25 mouse cellular contexts compared by ENCODE assay signal in the genomic region with DNA sequence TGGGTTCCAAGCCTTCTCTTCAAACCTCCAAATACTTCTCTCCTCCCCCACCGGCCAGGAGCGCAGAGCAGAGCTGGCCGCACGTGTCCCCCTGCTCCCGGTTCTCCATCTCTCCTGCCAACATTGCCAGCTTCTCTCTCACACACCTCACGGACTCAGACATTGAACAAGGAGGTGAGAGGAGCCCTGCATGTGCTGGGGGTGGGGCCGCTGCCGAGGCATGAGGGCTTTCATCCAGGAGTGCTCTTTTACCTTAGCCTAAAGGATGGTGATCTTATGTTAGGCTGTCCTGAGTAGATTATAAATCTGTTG. TPM values are rescaled to one million over a fixed set of nuclear protein-coding genes. Genes with fewer than 3 reads are reported as not detected.
A peak's percentile ranks its signal among the peaks of the same experiment; 100 is the strongest.
DNase-seq lines count a peak whose midpoint lies in the region; ATAC-seq lines count a peak whose summit lies in the region.
"Had no signal": no experiment of that assay in that cellular context is flagged by ENCODE, and none has a peak within 500 bp of the region (broad histone marks: within the 10 kb centered on the region; RNA-seq: fewer than 3 reads in every experiment).

No protein-coding gene starts in this region.

- peaks cover 33% of the 10 kb centered on the region for H3K36me3 ChIP-seq in heart, embryonic 14.5 days (ENCODE audit: control insufficient read depth, insufficient read depth, low read length)
- H3K36me3 ChIP-seq in lung, embryonic 15.5 days = peaks cover 16% of the 10 kb centered on the region
- no peaks in the 10 kb centered on the region; the same call in 1 of the 2 replicates for H3K36me3 ChIP-seq in stomach, embryonic 16.5 days (ENCODE audit: control insufficient read depth, insufficient read depth, low read length)
- H3K36me3 ChIP-seq in hindbrain, embryonic 14.5 days (replicated peaks; ENCODE audit: control insufficient read depth, insufficient read depth) = peaks cover 44% of the 10 kb centered on the region

- DNase-seq in heart, adult 18-20 months = no peak
- DNase-seq in lung, postnatal 10 days = no peak
- DNase-seq in R1 (ENCODE audit: low read depth, low spot score) = peak; percentile 71
- DNase-seq in hindbrain, embryonic 14.5 days (ENCODE audit: low spot score) = no peak
- no peak for DNase-seq in left cerebral cortex, postnatal 14 days (ENCODE audit: low spot score in 2 of 2)
- DNase-seq: adrenal gland, postnatal 25 days; cerebellum, adult 11 months; cerebellum, postnatal 25 days; embryo, embryonic 11 days; kidney, postnatal 4 days; layer of hippocampus, adult 9-11 months; right cerebral cortex, postnatal 4 days; thymus, postnatal 36 days had no signal

- H3K27me3 ChIP-seq in heart, embryonic 14.5 days (ENCODE audit: control insufficient read depth, insufficient read depth, low read length) = no peaks in the 10 kb centered on the region
- H3K27me3 ChIP-seq in lung, embryonic 15.5 days = no peaks in the 10 kb centered on the region
- no peaks in the 10 kb centered on the region for H3K27me3 ChIP-seq in stomach, embryonic 16.5 days (ENCODE audit: control insufficient read depth, insufficient read depth, low read length)
- H3K27me3 ChIP-seq in hindbrain, embryonic 14.5 days (ENCODE audit: control insufficient read depth, insufficient read depth, low read length) = no peaks in the 10 kb centered on the region
- H3K27me3 ChIP-seq: forebrain, embryonic 15.5 days; hindbrain, embryonic 12.5 days; kidney, embryonic 15.5 days; limb, embryonic 12.5 days; midbrain, embryonic 13.5 days; neural tube, embryonic 12.5 days had no signal

- H3K9me3 ChIP-seq in heart, embryonic 14.5 days (ENCODE audit: control insufficient read depth, low read length) = no peaks in the 10 kb centered on the region
- H3K9me3 ChIP-seq in lung, embryonic 15.5 days = no peaks in the 10 kb centered on the region
- H3K9me3 ChIP-seq in stomach, embryonic 16.5 days (replicated peaks; ENCODE audit: control insufficient read depth, low read length) = no peaks in the 10 kb centered on the region
- H3K9me3 ChIP-seq in hindbrain, embryonic 14.5 days (ENCODE audit: control insufficient read depth, low read length) = no peaks in the 10 kb centered on the region
- H3K9me3 ChIP-seq: forebrain, embryonic 15.5 days; hindbrain, embryonic 12.5 days; kidney, embryonic 15.5 days; limb, embryonic 12.5 days; midbrain, embryonic 13.5 days; neural tube, embryonic 12.5 days had no signal

- no peak overlapping the region for H3K27ac ChIP-seq in heart, embryonic 14.5 days (replicated peaks in 1 of 2; ENCODE audit: control insufficient read depth in 1 of 2, insufficient read depth in 1 of 2, low read depth in 2 of 2, low read length in 2 of 2)
- 0 out of 2 replicates have a peak overlapping the region, but pooled peaks have one; percentile 10 for H3K27ac ChIP-seq in lung, embryonic 15.5 days
- peak overlapping the region; percentile 3; the same call in 1 of the 2 replicates for H3K27ac ChIP-seq in stomach, embryonic 16.5 days (ENCODE audit: low read length)
- no peak overlapping the region for H3K27ac ChIP-seq in hindbrain, embryonic 14.5 days
- H3K27ac ChIP-seq: forebrain, embryonic 15.5 days; hindbrain, embryonic 12.5 days; midbrain, embryonic 13.5 days; neural tube, embryonic 12.5 days had no signal

- peak overlapping the region; percentile 39; the same call in 1 of the 2 replicates for H3K4me2 ChIP-seq in heart, embryonic 14.5 days (ENCODE audit: low read length)
- H3K4me2 ChIP-seq in lung, embryonic 15.5 days = peak overlapping the region; percentile 18; the same call in 1 of the 2 replicates
- no peak overlapping the region for H3K4me2 ChIP-seq in stomach, embryonic 16.5 days (ENCODE audit: low read depth, low read length)
- no peak overlapping the region for H3K4me2 ChIP-seq in hindbrain, embryonic 14.5 days (replicated peaks)
- H3K4me2 ChIP-seq: forebrain, embryonic 15.5 days; hindbrain, embryonic 12.5 days; kidney, embryonic 15.5 days; limb, embryonic 12.5 days; midbrain, embryonic 13.5 days; neural tube, embryonic 12.5 days had no signal

- no peak overlapping the region for H3K4me3 ChIP-seq in heart, embryonic 14.5 days (ENCODE audit: control insufficient read depth in 1 of 2, insufficient read depth in 1 of 2, low read depth in 1 of 2, low read length in 2 of 2)
- no peak overlapping the region for H3K4me3 ChIP-seq in lung, embryonic 15.5 days
- H3K4me3 ChIP-seq in stomach, embryonic 16.5 days (replicated peaks; ENCODE audit: low read length) = no peak overlapping the region
- H3K4me3 ChIP-seq in hindbrain, embryonic 14.5 days (replicated peaks; ENCODE audit: low read length) = no peak overlapping the region
- H3K4me3 ChIP-seq: forebrain, embryonic 15.5 days; hindbrain, embryonic 12.5 days; kidney, embryonic 15.5 days; limb, embryonic 12.5 days; midbrain, embryonic 13.5 days; neural tube, embryonic 12.5 days had no signal

- no peak for ATAC-seq in heart, embryonic 14.5 days (ENCODE audit: insufficient number of reproducible peaks, insufficient read depth, low FRiP score, low read depth)
- ATAC-seq in lung, embryonic 15.5 days (ENCODE audit: borderline replicate concordance, extremely low read depth, low FRiP score, low TSS enrichment) = no peak
- no peak for ATAC-seq in stomach, embryonic 16.5 days (ENCODE audit: insufficient read depth, low FRiP score)
- no peak for ATAC-seq in hindbrain, embryonic 14.5 days (ENCODE audit: low FRiP score)
- ATAC-seq: forebrain, embryonic 15.5 days; inflammation-experienced regulatory T-cells, adult 6 months; midbrain, embryonic 13.5 days had no signal

- H3K9ac ChIP-seq in heart, embryonic 14.5 days (ENCODE audit: low read length) = no peak overlapping the region
- H3K9ac ChIP-seq in lung, embryonic 15.5 days = no peak overlapping the region
- H3K9ac ChIP-seq in stomach, embryonic 16.5 days (ENCODE audit: low read length) = no peak overlapping the region
- no peak overlapping the region for H3K9ac ChIP-seq in hindbrain, embryonic 14.5 days
- H3K9ac ChIP-seq: forebrain, embryonic 15.5 days; hindbrain, embryonic 12.5 days; kidney, embryonic 15.5 days; limb, embryonic 12.5 days; midbrain, embryonic 13.5 days; neural tube, embryonic 12.5 days had no signal

- WGBS in heart, embryonic 14.5 days = 21% methylated on average over 8 of the region's 8 CpGs
- WGBS in lung, embryonic 15.5 days = 18% methylated on average over 8 of the region's 8 CpGs
- 51% methylated on average over 8 of the region's 8 CpGs for WGBS in stomach, embryonic 16.5 days
- WGBS in hindbrain, embryonic 14.5 days = 89% methylated on average over 8 of the region's 8 CpGs

- intact Hi-C loops in left cerebral cortex, postnatal 14 days (cut with DNase I) = no loop called here

- peaks cover 9 to 11% of the 10 kb centered on the region in 2 experiments for H3K4me1 ChIP-seq in heart, embryonic 14.5 days (ENCODE audit: control insufficient read depth in 2 of 2, insufficient read depth in 2 of 2, low read length in 2 of 2)
- H3K4me1 ChIP-seq in lung, embryonic 15.5 days = peaks cover 25% of the 10 kb centered on the region
- H3K4me1 ChIP-seq in stomach, embryonic 16.5 days (ENCODE audit: control insufficient read depth, insufficient read depth, low read length) = no peaks in the 10 kb centered on the region
- no peaks in the 10 kb centered on the region for H3K4me1 ChIP-seq in hindbrain, embryonic 14.5 days (replicated peaks; ENCODE audit: control insufficient read depth, insufficient read depth, low read length)
- H3K4me1 ChIP-seq: forebrain, embryonic 15.5 days; midbrain, embryonic 13.5 days had no signal

RNA-seq across cellular contexts. Expression of a gene that starts 6.9 kb away (rescaled TPM):
- polyA plus RNA-seq in heart, embryonic 14.5 days (2014; fragmentation: Nextera tagmentation; extraction: Ambion mirVana) = 0.05 and 0.09 TPM in 2 replicates
- total RNA-seq in heart, adult 18-20 months (2021) = under 1 TPM in 1 of 2 experiments, not detected in 1; 0.07 TPM
- polyA plus RNA-seq in lung, embryonic 15.5 days (2015; fragmentation: Nextera tagmentation; extraction: Ambion mirVana) = 0.44 and 0.46 TPM in 2 replicates
- polyA plus RNA-seq in stomach, embryonic 16.5 days (2015; fragmentation: Nextera tagmentation; extraction: Ambion mirVana) = 21.3 and 23.0 TPM in 2 replicates
- 0.11 and 0.12 TPM in 2 replicates for polyA plus RNA-seq in hindbrain, embryonic 14.5 days (2014; fragmentation: Nextera tagmentation; extraction: Ambion mirVana)
- under 1 TPM; 0.36 to 0.42 TPM for total RNA-seq in left cerebral cortex, postnatal 14 days (2021)
- total RNA-seq: gastrocnemius, postnatal 4 days had no signal
- polyA plus RNA-seq: C2C12 had no signal

RNA-seq across cellular contexts. Expression of a gene that starts 40.2 kb away (rescaled TPM):
- 12.6 and 14.4 TPM in 2 replicates for polyA plus RNA-seq in heart, embryonic 14.5 days (2014; fragmentation: Nextera tagmentation; extraction: Ambion mirVana)
- 10 to 100 TPM; 27.1 to 27.3 TPM for total RNA-seq in heart, adult 18-20 months (2021)
- 21.2 and 25.1 TPM in 2 replicates for polyA plus RNA-seq in lung, embryonic 15.5 days (2015; fragmentation: Nextera tagmentation; extraction: Ambion mirVana)
- polyA plus RNA-seq in stomach, embryonic 16.5 days (2015; fragmentation: Nextera tagmentation; extraction: Ambion mirVana) = 24.7 and 25.4 TPM in 2 replicates
- 32.3 and 34.7 TPM in 2 replicates for polyA plus RNA-seq in hindbrain, embryonic 14.5 days (2014; fragmentation: Nextera tagmentation; extraction: Ambion mirVana)
- total RNA-seq in left cerebral cortex, postnatal 14 days (2021) = 10 to 100 TPM; 84.8 to 90.0 TPM

Comparison
In these comparisons a context has a peak if more than half of its experiments do, and no peak if none do; other contexts are left out.
1. H3K27ac ChIP-seq: peak in lung, embryonic 15.5 days (single experiment) and stomach, embryonic 16.5 days (single experiment); none in heart, embryonic 14.5 days (0 of 2) and hindbrain, embryonic 14.5 days (single experiment).
2. H3K4me2 ChIP-seq: peak in heart, embryonic 14.5 days (single experiment) and lung, embryonic 15.5 days (single experiment); none in stomach, embryonic 16.5 days (single experiment) and hindbrain, embryonic 14.5 days (single experiment).
3. RNA of a gene that starts 6.9 kb away (polyA plus RNA-seq): 21.3 to 23.0 TPM in stomach, embryonic 16.5 days; 0.44 to 0.46 TPM in lung, embryonic 15.5 days, 0.11 to 0.12 TPM in hindbrain, embryonic 14.5 days and 0.05 to 0.09 TPM in heart, embryonic 14.5 days; every median in the first group is over 10 times any median in the second.